Mouse (Mus musculus): ENCODE measurements around the gene Ralgps1.

GRCm38 (mm10) chr2:33210841-33211240 is 160.4 kb downstream of the Ralgps1 start:
- no peak for TF ChIP-seq GATA1 (IDR thresholded peaks at IDR 0.05; ENCODE audit: borderline replicate concordance, low read length)
- TF ChIP-seq FLI1 (IDR thresholded peaks at IDR 0.05; ENCODE audit: low read length), result no peak
